Mouse (Mus musculus) cortical plate, adult 2 months (tissue): ENCODE data around the gene Lsg1.
A peak's percentile ranks its signal among the peaks of the same experiment; 100 is the strongest.

Source experiments
- CTCF ChIP-seq: fragments of 200-500 bp; IDR thresholded peaks from 2 replicates; pipeline ENCODE4 v1.5.1; 2011; ENCODE audit warnings: mild to moderate bottlenecking, control low read depth, low read length; ENCODE audit not compliant: insufficient read depth; ENCODE audit errors: extremely low read depth
- POLR2A ChIP-seq: fragments of 200-500 bp; IDR thresholded peaks from 2 replicates; pipeline ENCODE4 v1.6.1; 2011; ENCODE audit warnings: mild to moderate bottlenecking, low read length, control low read depth; ENCODE audit not compliant: insufficient read depth; ENCODE audit errors: extremely low read depth

DNA sequence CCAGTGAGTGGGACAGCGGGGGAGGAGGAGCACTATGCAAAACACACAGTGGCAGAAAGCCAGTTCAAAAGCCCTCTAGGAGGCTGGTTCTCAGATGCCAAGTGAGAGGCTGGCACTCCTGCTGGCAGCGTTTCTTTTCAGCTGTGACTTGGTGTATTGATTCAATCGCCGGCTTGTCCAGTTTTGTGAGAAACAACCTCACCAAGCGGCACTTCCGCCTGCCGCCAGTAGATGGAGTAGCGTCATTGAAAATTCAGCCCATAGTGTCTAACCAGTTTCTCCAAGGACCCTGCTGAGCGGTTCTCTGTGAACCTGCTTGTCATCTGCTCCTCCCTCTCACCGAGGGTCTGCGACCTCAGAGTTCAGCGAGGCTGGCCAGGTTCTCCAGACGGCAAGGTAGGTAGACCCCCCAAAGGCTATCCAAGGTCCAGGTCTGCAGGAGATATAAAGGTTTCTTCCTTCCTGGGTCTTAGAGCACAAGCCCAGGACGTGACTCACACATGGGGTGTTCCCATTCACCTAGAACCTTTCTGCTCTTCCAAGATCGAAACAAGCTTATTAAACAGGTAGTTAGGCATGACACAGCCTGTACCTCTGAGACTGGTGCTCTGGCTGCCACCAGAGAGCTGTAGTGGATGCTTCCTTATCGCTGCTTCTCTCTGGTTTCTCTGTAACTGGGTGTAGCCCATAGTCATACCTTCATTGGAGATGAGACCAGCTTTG is 9.7 kb upstream of the Lsg1 start:
- TF ChIP-seq CTCF (peak; percentile 92), POLR2A (no peak)
